Mouse (Mus musculus) gonadal fat pad, adult 2 months (tissue): Measurements from ENCODE around the gene Thap11. TPM values are rescaled to one million over a fixed set of nuclear protein-coding genes. Genes with fewer than 3 reads are reported as not detected.
"Not testable (repeated sequence)": the region's sequence is repeated elsewhere in the genome, so short reads cannot be mapped to it uniquely, and the experiment has no call there.

Experiments
- DNase-seq: peaks from one replicate; pipeline ENCODE4 v3.0.0-alpha.2; 2012; ENCODE audit warnings: low read depth
- polyA plus RNA-seq: library from polyadenylated mRNA; depleted of rRNA; stranded (reverse); fragments of >200 nt; gene quantifications from 2 replicates; pipeline ENCODE4 v1.2.3, GENCODE M21; 2012; rRNA removed

Gene Thap11
- 44.3 and 46.8 TPM in 2 replicates for polyA plus RNA-seq

GRCm38 (mm10) chr8:105854715-105855216 is at the start of gene Thap11:
Gene Thap11 (plus strand): TSS chr8:105855132.
- DNase-seq = no peak

GRCm38 (mm10) chr8:105805346-105805745 is 49.6 kb upstream of the Thap11 start:
- DNase-seq = no peak

- no peak for DNase-seq
Observed at GRCm38 (mm10) chr8:105805964-105806363, 49.0 kb upstream of the Thap11 start.

- no peak for DNase-seq
Observed at GRCm38 (mm10) chr8:105807766-105808165, 47.2 kb upstream of the Thap11 start.

GRCm38 (mm10) chr8:105808480-105808879 is 46.5 kb upstream of the Thap11 start:
- DNase-seq = no peak

- DNase-seq = no peak
Observed at GRCm38 (mm10) chr8:105810245-105810786, 44.6 kb upstream of the Thap11 start.

- peak; percentile 58 for DNase-seq
Observed at GRCm38 (mm10) chr8:105811061-105811460, 43.9 kb upstream of the Thap11 start.

GRCm38 (mm10) chr8:105811543-105811942 is 43.4 kb upstream of the Thap11 start:
- DNase-seq = no peak

GRCm38 (mm10) chr8:105812511-105812910 is 42.4 kb upstream of the Thap11 start:
- no peak for DNase-seq

- no peak for DNase-seq
Observed at GRCm38 (mm10) chr8:105813241-105813640, 41.7 kb upstream of the Thap11 start.

GRCm38 (mm10) chr8:105819659-105820058 is 35.3 kb upstream of the Thap11 start:
- no peak for DNase-seq

- no peak for DNase-seq
Observed at GRCm38 (mm10) chr8:105820925-105821324, 34.0 kb upstream of the Thap11 start.

GRCm38 (mm10) chr8:105825506-105825905 is 29.4 kb upstream of the Thap11 start:
- DNase-seq = no peak

GRCm38 (mm10) chr8:105826379-105826778 is 28.6 kb upstream of the Thap11 start:
- DNase-seq = no peak

GRCm38 (mm10) chr8:105826861-105827848 is 27.8 kb upstream of the Thap11 start, which contains the start of the genes Ranbp10 and Tsnaxip1:
Gene Ranbp10 (minus strand): TSS chr8:105827350.
Gene Tsnaxip1 (plus strand): TSS chr8:105827731.
- peak; percentile 95 for DNase-seq

- not testable (repeated sequence) for DNase-seq
Observed at GRCm38 (mm10) chr8:105833740-105834139, 21.2 kb upstream of the Thap11 start.

- DNase-seq = no peak
Observed at GRCm38 (mm10) chr8:105835318-105835717, 19.6 kb upstream of the Thap11 start.

GRCm38 (mm10) chr8:105836991-105837390 is 17.9 kb upstream of the Thap11 start:
- no peak for DNase-seq

GRCm38 (mm10) chr8:105839209-105839608 is 15.7 kb upstream of the Thap11 start:
- DNase-seq = no peak

- no peak for DNase-seq
Observed at GRCm38 (mm10) chr8:105846678-105847077, 8.3 kb upstream of the Thap11 start.

GRCm38 (mm10) chr8:105850014-105850413 is 4.9 kb upstream of the Thap11 start:
- no peak for DNase-seq

- DNase-seq = no peak
Observed at GRCm38 (mm10) chr8:105850611-105851010, 4.3 kb upstream of the Thap11 start.
